Mouse (Mus musculus) lung, embryonic 16.5 days (tissue): ENCODE measurements around the gene Dnajc4. TPM values are rescaled to one million over a fixed set of nuclear protein-coding genes. Genes with fewer than 3 reads are reported as not detected.

Experiments
- ATAC-seq: fragments of 200-750 bp; cut with Nextera tagmentation; 2 replicates; pipeline ENCODE4 v1.8.0; 2017; ENCODE audit warnings: low read depth, mild to moderate bottlenecking, moderate library complexity
- H3K27ac ChIP-seq: fragments of 300-500 bp; sonication (generic); 2 replicates; pipeline ENCODE4 v1.5.1; 2014; ENCODE audit warnings: mild to moderate bottlenecking, control low read depth, low read length
- H3K27me3 ChIP-seq: fragments of 300-500 bp; sonication (generic); 2 replicates; pipeline ENCODE4 v1.6.1; 2014; ENCODE audit warnings: low read depth, low read length, mixed read lengths; ENCODE audit not compliant: control insufficient read depth, insufficient read depth
- H3K36me3 ChIP-seq: fragments of 300-500 bp; sonication (generic); 2 replicates; pipeline ENCODE4 v1.6.1; 2014; ENCODE audit warnings: low read length; ENCODE audit not compliant: control insufficient read depth, insufficient read depth
- H3K4me1 ChIP-seq: fragments of 300-500 bp; sonication (generic); replicated peaks from 2 replicates; pipeline ENCODE4 v1.6.1; 2014; ENCODE audit warnings: low read length, mixed read lengths; ENCODE audit not compliant: control insufficient read depth, insufficient read depth
- H3K4me2 ChIP-seq: fragments of 300-500 bp; sonication (generic); 2 replicates; pipeline ENCODE4 v1.6.1; 2014; ENCODE audit warnings: low read depth, low read length, control low read depth
- H3K4me3 ChIP-seq: fragments of 300-500 bp; sonication (generic); 2 replicates; pipeline ENCODE4 v1.5.1; 2014; ENCODE audit warnings: mild to moderate bottlenecking, low read length, control low read depth
- H3K9ac ChIP-seq: fragments of 300-500 bp; sonication (generic); 2 replicates; pipeline ENCODE4 v1.6.1; 2014; ENCODE audit warnings: low read length, control low read depth
- H3K9me3 ChIP-seq: fragments of 300-500 bp; sonication (generic); 2 replicates; pipeline ENCODE4 v1.6.1; 2016; ENCODE audit warnings: low read length; ENCODE audit not compliant: control insufficient read depth
- WGBS: fragments of 180-500 bp; shearing (Covaris S2); extraction: QIAGEN DNeasy Blood & Tissue Kit; methylation state at CpG from one replicate; pipeline ENCODE4 v1.1.7; 2014; 5-methylcytosine and 5-hydroxymethylcytosine counted together
- polyA plus RNA-seq: library from polyadenylated mRNA; unstranded; fragments of >200 nt; fragmentation: Nextera tagmentation; extraction: Ambion mirVana; gene quantifications from 2 replicates; pipeline ENCODE4 v1.2.1, GENCODE M21; 2015

Gene Dnajc4
- polyA plus RNA-seq = 26.4 and 30.3 TPM in 2 replicates

GRCm38 (mm10) chr19:6992011-6992858 is at the start of gene Dnajc4:
Gene Dnajc4 (minus strand): TSS chr19:6992572.
- Histone ChIP-seq H3K4me1 (peaks cover 33% of the 10 kb centered on the region), H3K27ac (peak within 1 kb of the TSS; percentile 71; the same call in 1 of the 2 replicates), H3K4me2 (peak within 1 kb of the TSS; percentile 98), H3K4me3 (peak within 1 kb of the TSS; percentile 62), H3K36me3 (no peaks in the 10 kb centered on the region), H3K27me3 (no peaks in the 10 kb centered on the region), H3K9ac (peak within 1 kb of the TSS; percentile 79), H3K9me3 (no peaks in the 10 kb centered on the region)
- peak; percentile 94 for ATAC-seq
- WGBS = 2% methylated on average over 37 of the region's 37 CpGs

GRCm38 (mm10) chr19:7041171-7041570 is 48.8 kb upstream of the Dnajc4 start:
- H3K27ac ChIP-seq = peak overlapping the region; percentile 98; the same call in 1 of the 2 replicates
- H3K9ac ChIP-seq = peak overlapping the region; percentile 92; the same call in 1 of the 2 replicates
- peak overlapping the region; percentile 91; the same call in 1 of the 2 replicates for H3K4me2 ChIP-seq
- no peaks in the 10 kb centered on the region for H3K36me3 ChIP-seq
- no peaks in the 10 kb centered on the region for H3K27me3 ChIP-seq
- no peaks in the 10 kb centered on the region for H3K9me3 ChIP-seq
- ATAC-seq = no peak
- H3K4me1 ChIP-seq = peaks cover 13% of the 10 kb centered on the region
- WGBS = 83% methylated on average over 2 of the region's 2 CpGs
- no peak overlapping the region for H3K4me3 ChIP-seq

- Histone ChIP-seq H3K4me3 (peak overlapping the region; percentile 70), H3K4me1 (peaks cover 13% of the 10 kb centered on the region), H3K9ac (peak overlapping the region; percentile 92), H3K36me3 (no peaks in the 10 kb centered on the region; the same call in 1 of the 2 replicates), H3K27me3 (no peaks in the 10 kb centered on the region), H3K9me3 (no peaks in the 10 kb centered on the region), H3K27ac (peak overlapping the region; percentile 98), H3K4me2 (peak overlapping the region; percentile 91)
- peak; percentile 3; the same call in 1 of the 2 replicates for ATAC-seq
- WGBS = 18% methylated on average over 13 of the region's 13 CpGs
These were observed 48.3 kb upstream of the Dnajc4 start for GRCm38 (mm10) chr19:7040637-7041130.

GRCm38 (mm10) chr19:7039841-7040636 is 47.7 kb upstream of the Dnajc4 start, which contains the start of gene Stip1:
Gene Stip1 (minus strand): TSS chr19:7039967.
- peak; percentile 99 for ATAC-seq
- Histone ChIP-seq H3K27me3 (no peaks in the 10 kb centered on the region), H3K9me3 (no peaks in the 10 kb centered on the region)

GRCm38 (mm10) chr19:7039088-7039720 is 46.8 kb upstream of the Dnajc4 start:
- peaks cover 13% of the 10 kb centered on the region for H3K4me1 ChIP-seq
- H3K27ac ChIP-seq = peak overlapping the region; percentile 87
- no peaks in the 10 kb centered on the region for H3K9me3 ChIP-seq
- 2% methylated on average over 31 of the region's 35 CpGs for WGBS
- peak overlapping the region; percentile 87 for H3K4me2 ChIP-seq
- H3K4me3 ChIP-seq = peak overlapping the region; percentile 94
- H3K36me3 ChIP-seq = peaks cover 4% of the 10 kb centered on the region
- peak overlapping the region; percentile 97 for H3K9ac ChIP-seq
- peak; percentile 6 for ATAC-seq
- no peaks in the 10 kb centered on the region for H3K27me3 ChIP-seq

More at GRCm38 (mm10) chr19:7039841-7040636, 47.7 kb upstream of the Dnajc4 start, which contains the start of gene Stip1:
- Histone ChIP-seq H3K4me1 (peaks cover 13% of the 10 kb centered on the region), H3K4me3 (peak within 1 kb of the TSS; percentile 94), H3K36me3 (peaks cover 4% of the 10 kb centered on the region), H3K9ac (peak within 1 kb of the TSS; percentile 97), H3K27ac (peak within 1 kb of the TSS; percentile 98), H3K4me2 (peak within 1 kb of the TSS; percentile 91)
- WGBS = under 1% methylated on average over 49 of the region's 49 CpGs

GRCm38 (mm10) chr19:7034006-7034405 is 41.6 kb upstream of the Dnajc4 start:
- ATAC-seq = no peak

GRCm38 (mm10) chr19:7029531-7029930 is 37.2 kb upstream of the Dnajc4 start:
- no peaks in the 10 kb centered on the region for H3K9me3 ChIP-seq
- H3K36me3 ChIP-seq = peaks cover 76% of the 10 kb centered on the region
- 95% methylated on average over 5 of the region's 5 CpGs for WGBS
- H3K4me1 ChIP-seq = no peaks in the 10 kb centered on the region
- H3K9ac ChIP-seq = no peak overlapping the region
- H3K27me3 ChIP-seq = no peaks in the 10 kb centered on the region
- H3K27ac ChIP-seq = no peak overlapping the region
- no peak for ATAC-seq
- no peak overlapping the region for H3K4me2 ChIP-seq
- H3K4me3 ChIP-seq = no peak overlapping the region

More at GRCm38 (mm10) chr19:7034006-7034405, 41.6 kb upstream of the Dnajc4 start:
- H3K27me3 ChIP-seq = no peaks in the 10 kb centered on the region
- peaks cover 8% of the 10 kb centered on the region for H3K4me1 ChIP-seq
- peaks cover 47% of the 10 kb centered on the region for H3K36me3 ChIP-seq
- H3K4me2 ChIP-seq = no peak overlapping the region
- H3K27ac ChIP-seq = no peak overlapping the region
- H3K4me3 ChIP-seq = no peak overlapping the region
- no peak overlapping the region for H3K9ac ChIP-seq
- H3K9me3 ChIP-seq = no peaks in the 10 kb centered on the region
- WGBS = 92% methylated on average over 5 of the region's 5 CpGs

- no peaks in the 10 kb centered on the region for H3K4me1 ChIP-seq
- no peaks in the 10 kb centered on the region for H3K9me3 ChIP-seq
- no peak overlapping the region for H3K4me3 ChIP-seq
- H3K27ac ChIP-seq = no peak overlapping the region
- no peaks in the 10 kb centered on the region for H3K27me3 ChIP-seq
- no peak overlapping the region for H3K9ac ChIP-seq
- no peak overlapping the region for H3K4me2 ChIP-seq
- H3K36me3 ChIP-seq = peaks cover 34% of the 10 kb centered on the region
- ATAC-seq = peak; percentile 41; the same call in 1 of the 2 replicates
- WGBS = 49% methylated on average over 3 of the region's 3 CpGs
These were observed 27.9 kb upstream of the Dnajc4 start for GRCm38 (mm10) chr19:7020224-7020641.
